Mouse (Mus musculus) embryonic facial prominence, embryonic 14.5 days (tissue): Measurements from ENCODE around the gene Klhl40. TPM values are rescaled to one million over a fixed set of nuclear protein-coding genes. Genes with fewer than 3 reads are reported as not detected.
A peak's percentile ranks its signal among the peaks of the same experiment; 100 is the strongest.

Source experiments
- ATAC-seq: fragments of 200-750 bp; cut with Nextera tagmentation; 2 replicates; pipeline ENCODE4 v1.8.0; 2017; ENCODE audit warnings: low read depth, moderate number of reproducible peaks, moderate TSS enrichment
- DNase-seq: peaks from one replicate; pipeline ENCODE4 v3.0.0-alpha.2; 2015; ENCODE audit warnings: low spot score
- H3K27ac ChIP-seq: fragments of 300-500 bp; sonication (generic); replicated peaks from 2 replicates; pipeline ENCODE4 v1.5.1; 2014; ENCODE audit warnings: low read depth, mild to moderate bottlenecking, low read length, moderate library complexity
- H3K27me3 ChIP-seq: fragments of 300-500 bp; sonication (generic); replicated peaks from 2 replicates; pipeline ENCODE4 v1.6.1; 2014; ENCODE audit warnings: low read length; ENCODE audit not compliant: control insufficient read depth, insufficient read depth
- H3K36me3 ChIP-seq: fragments of 300-500 bp; sonication (generic); 2 replicates; pipeline ENCODE4 v1.6.1; 2014; ENCODE audit warnings: low read length, mixed read lengths; ENCODE audit not compliant: control insufficient read depth, insufficient read depth
- H3K4me1 ChIP-seq: fragments of 300-500 bp; sonication (generic); 2 replicates; pipeline ENCODE4 v1.6.1; 2014; ENCODE audit warnings: antibody characterized with exemption, low read length; ENCODE audit not compliant: control insufficient read depth, insufficient read depth
- H3K4me2 ChIP-seq: fragments of 300-500 bp; sonication (generic); 2 replicates; pipeline ENCODE4 v1.6.1; 2014; ENCODE audit warnings: low read depth, mild to moderate bottlenecking, low read length, moderate library complexity, mixed read lengths
- H3K4me3 ChIP-seq: fragments of 300-500 bp; sonication (generic); 2 replicates; pipeline ENCODE4 v1.5.1; 2014; ENCODE audit warnings: low read depth, mild to moderate bottlenecking, low read length
- H3K9ac ChIP-seq: fragments of 300-500 bp; sonication (generic); 2 replicates; pipeline ENCODE4 v1.6.1; 2014; ENCODE audit warnings: low read depth, mild to moderate bottlenecking, low read length, moderate library complexity, mixed read lengths
- H3K9me3 ChIP-seq: fragments of 300-500 bp; sonication (generic); 2 replicates; pipeline ENCODE4 v1.6.1; 2016; ENCODE audit warnings: low read length; ENCODE audit not compliant: control insufficient read depth
- WGBS: fragments of 180-500 bp; shearing (Covaris S2); extraction: QIAGEN DNeasy Blood & Tissue Kit; methylation state at CpG from one replicate; pipeline ENCODE4 v1.1.7; 2014; 5-methylcytosine and 5-hydroxymethylcytosine counted together
- polyA plus RNA-seq: library from polyadenylated mRNA; unstranded; fragments of >200 nt; fragmentation: Nextera tagmentation; extraction: Ambion mirVana; gene quantifications from 2 replicates; pipeline ENCODE4 v1.2.1, GENCODE M21; 2014

Gene Klhl40
- polyA plus RNA-seq, 1 experiment from 2014 or later, result 41.1 TPM

DNA sequence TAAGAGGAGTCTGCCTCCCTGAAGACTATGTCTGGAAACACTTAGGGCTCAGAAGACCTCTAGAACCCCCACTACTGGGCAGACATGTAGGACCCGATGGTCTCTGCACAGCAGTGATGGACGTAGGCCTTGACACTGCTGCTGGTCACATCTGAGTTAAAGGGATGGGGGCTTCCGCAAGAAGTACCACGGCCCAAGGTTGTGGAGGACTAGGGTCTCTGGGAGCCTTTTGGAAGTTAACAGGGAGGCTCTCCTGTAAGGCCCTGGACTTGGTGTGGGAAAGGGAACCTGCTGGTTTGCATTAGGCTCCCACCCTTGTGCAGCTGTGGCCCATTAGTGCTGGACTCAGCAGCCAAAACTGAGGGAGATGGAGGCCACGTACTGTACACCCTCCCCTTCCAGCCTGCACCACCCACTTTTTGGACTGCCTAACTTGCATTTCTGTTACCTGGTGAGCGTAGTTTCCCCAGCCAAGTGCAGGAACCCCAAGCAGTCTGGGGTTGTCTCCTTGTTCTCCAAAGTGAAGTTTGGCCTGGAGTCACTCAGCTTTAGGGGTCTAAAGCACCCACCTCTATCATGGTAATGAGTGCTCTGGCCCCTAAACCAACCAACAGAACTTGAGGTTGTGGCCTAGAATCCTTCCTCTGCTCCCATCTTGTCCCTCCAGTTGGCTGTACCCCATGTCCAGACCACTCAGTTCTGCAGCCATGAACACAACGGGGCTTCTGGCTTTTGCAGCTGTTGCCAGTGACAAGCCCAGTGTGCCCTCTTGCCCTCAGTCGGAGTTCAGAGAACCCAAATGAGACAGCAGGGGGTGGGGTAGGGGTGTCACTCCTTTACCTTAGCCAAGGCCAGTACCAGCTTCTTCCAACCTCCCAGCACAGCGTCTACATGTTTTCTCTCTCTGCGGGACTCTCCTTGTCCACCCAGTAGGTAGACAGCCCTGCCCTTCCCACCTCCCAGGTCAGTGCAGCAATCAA is 19.3 kb upstream of the Klhl40 start:
- DNase-seq, result peak; percentile 89
- Histone ChIP-seq H3K27ac (peak overlapping the region; percentile 95), H3K27me3 (no peaks in the 10 kb centered on the region), H3K9me3 (no peaks in the 10 kb centered on the region), H3K9ac (peak overlapping the region; percentile 95), H3K36me3 (peaks cover 47% of the 10 kb centered on the region), H3K4me2 (peak overlapping the region; percentile 86), H3K4me1 (peaks cover 30% of the 10 kb centered on the region), H3K4me3 (peak overlapping the region; percentile 94)
- peak; percentile 48 for ATAC-seq
- WGBS, result 31% methylated on average over 10 of the region's 10 CpGs

DNA sequence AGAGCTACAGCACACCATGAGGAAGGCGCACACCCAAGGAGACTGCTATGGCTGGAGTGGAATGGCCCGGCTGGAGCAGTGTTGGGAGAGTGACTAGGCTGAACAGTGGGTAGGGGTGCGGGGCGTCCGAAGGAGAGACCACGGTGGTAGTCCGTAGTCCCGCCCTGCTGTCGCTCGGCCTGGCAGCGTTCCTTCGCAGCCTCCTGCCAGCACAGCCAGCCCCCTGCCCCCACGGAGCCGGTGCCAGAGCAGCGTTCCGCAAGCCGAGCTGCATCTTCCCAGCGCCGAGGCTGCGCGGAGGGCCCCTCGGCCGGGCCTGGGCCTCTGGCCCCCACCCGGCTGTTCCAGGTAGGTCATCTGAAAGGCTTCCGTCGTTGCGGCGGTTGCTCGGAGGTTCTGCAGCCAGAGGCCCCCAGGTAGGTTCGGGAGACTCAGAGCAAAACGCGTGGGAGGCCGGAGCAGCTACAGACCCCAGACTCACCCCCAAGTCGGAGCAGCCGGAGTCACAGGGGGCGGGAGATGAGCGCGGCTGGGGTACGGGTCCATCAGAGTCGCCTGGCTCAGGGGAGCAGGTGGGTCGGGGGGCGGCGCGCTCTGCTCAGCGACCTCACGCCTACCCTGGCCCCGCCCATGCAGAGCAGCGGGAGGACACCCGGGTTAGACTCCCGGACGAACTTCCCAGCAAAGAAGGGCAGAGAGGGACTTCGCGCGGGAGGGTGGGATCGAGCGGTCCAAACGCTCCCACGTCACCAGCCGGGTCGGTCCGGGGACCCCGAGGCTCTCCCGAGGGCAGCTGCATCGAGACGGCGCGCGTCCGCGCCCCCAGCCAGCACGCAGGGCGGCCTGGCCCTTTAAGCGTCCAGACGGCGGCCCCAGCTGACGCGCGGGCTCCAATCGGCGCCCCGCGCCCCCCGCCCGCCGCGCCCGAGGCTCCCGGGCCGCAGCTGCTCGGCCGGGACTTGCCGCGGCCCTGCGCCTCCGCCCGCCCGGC is 18.0 kb upstream of the Klhl40 start, which contains the start of gene Zfp651:
TSS of gene Zfp651 (plus strand) at position 240 of the 991 bp plus-strand sequence.
- peaks cover 47% of the 10 kb centered on the region for H3K36me3 ChIP-seq
- DNase-seq, result peak; percentile 89

GRCm38 (mm10) chr9:121760271-121761090 is 16.9 kb upstream of the Klhl40 start:
- peak; percentile 65 for ATAC-seq
- Histone ChIP-seq H3K4me2 (peak overlapping the region; percentile 86), H3K36me3 (peaks cover 47% of the 10 kb centered on the region), H3K9me3 (no peaks in the 10 kb centered on the region), H3K4me1 (peaks cover 30% of the 10 kb centered on the region), H3K4me3 (peak overlapping the region; percentile 94), H3K27ac (peak overlapping the region; percentile 95), H3K27me3 (no peaks in the 10 kb centered on the region), H3K9ac (peak overlapping the region; percentile 95)
- peak; percentile 93 for DNase-seq
- WGBS, result 2% methylated on average over 18 of the region's 43 CpGs

More for the DNA sequence above, 18.0 kb upstream of the Klhl40 start, which contains the start of gene Zfp651:
- Histone ChIP-seq H3K4me2 (peak within 1 kb of the TSS; percentile 86), H3K4me3 (peak within 1 kb of the TSS; percentile 94), H3K27me3 (no peaks in the 10 kb centered on the region), H3K9me3 (no peaks in the 10 kb centered on the region), H3K4me1 (peaks cover 30% of the 10 kb centered on the region), H3K9ac (peak within 1 kb of the TSS; percentile 95), H3K27ac (peak within 1 kb of the TSS; percentile 95)
- peak; percentile 84 for ATAC-seq
- 1% methylated on average over 29 of the region's 97 CpGs for WGBS

- Histone ChIP-seq H3K4me3 (peak overlapping the region; percentile 94), H3K9me3 (no peaks in the 10 kb centered on the region), H3K9ac (peak overlapping the region; percentile 95), H3K36me3 (peaks cover 47% of the 10 kb centered on the region), H3K27ac (peak overlapping the region; percentile 95; the same call in 1 of the 2 replicates), H3K27me3 (no peaks in the 10 kb centered on the region), H3K4me1 (peaks cover 30% of the 10 kb centered on the region), H3K4me2 (peak overlapping the region; percentile 86)
- no peak for ATAC-seq
- 58% methylated on average over 10 of the region's 10 CpGs for WGBS
- no peak for DNase-seq
Measured at GRCm38 (mm10) chr9:121761091-121761665, 16.2 kb upstream of the Klhl40 start.

DNA sequence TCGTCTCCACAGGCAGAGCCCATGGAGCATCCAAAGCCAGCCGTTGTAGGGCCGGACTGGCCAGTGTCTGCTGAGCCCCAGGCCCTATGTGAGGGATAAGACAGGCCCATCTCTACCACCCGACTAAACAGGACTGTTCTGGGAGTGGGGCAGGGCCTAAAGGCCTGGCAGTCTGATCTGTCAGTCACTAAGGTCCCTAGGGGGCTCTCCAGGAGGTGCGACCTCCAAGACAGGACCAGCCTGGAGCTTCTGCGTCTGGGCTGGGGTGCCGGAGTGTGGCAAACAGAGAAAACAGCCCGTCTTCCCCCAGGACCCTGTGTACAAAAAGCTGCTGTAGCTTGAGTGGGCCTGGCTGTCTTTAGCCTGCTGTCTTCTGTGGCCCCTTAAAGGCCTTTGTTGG is 15.6 kb upstream of the Klhl40 start:
- Histone ChIP-seq H3K27ac (no peak overlapping the region), H3K36me3 (peaks cover 50% of the 10 kb centered on the region), H3K9ac (peak overlapping the region; percentile 38; the same call in 1 of the 2 replicates), H3K27me3 (no peaks in the 10 kb centered on the region), H3K4me3 (no peak overlapping the region), H3K9me3 (no peaks in the 10 kb centered on the region), H3K4me1 (peaks cover 28% of the 10 kb centered on the region), H3K4me2 (no peak overlapping the region)
- 66% methylated on average over 7 of the region's 8 CpGs for WGBS
- ATAC-seq, result no peak
- DNase-seq, result no peak

- H3K9me3 ChIP-seq, result no peaks in the 10 kb centered on the region
- DNase-seq, result no peak
- no peak for ATAC-seq
- H3K4me2 ChIP-seq, result no peak overlapping the region
- 82% methylated on average over 9 of the region's 10 CpGs for WGBS
- H3K36me3 ChIP-seq, result peaks cover 50% of the 10 kb centered on the region
- H3K4me3 ChIP-seq, result no peak overlapping the region
- H3K27me3 ChIP-seq, result no peaks in the 10 kb centered on the region
- no peak overlapping the region for H3K27ac ChIP-seq
- H3K9ac ChIP-seq, result no peak overlapping the region; the same call in 1 of the 2 replicates
- H3K4me1 ChIP-seq, result peaks cover 25% of the 10 kb centered on the region
Measured at GRCm38 (mm10) chr9:121762248-121762647, 15.2 kb upstream of the Klhl40 start.

DNA sequence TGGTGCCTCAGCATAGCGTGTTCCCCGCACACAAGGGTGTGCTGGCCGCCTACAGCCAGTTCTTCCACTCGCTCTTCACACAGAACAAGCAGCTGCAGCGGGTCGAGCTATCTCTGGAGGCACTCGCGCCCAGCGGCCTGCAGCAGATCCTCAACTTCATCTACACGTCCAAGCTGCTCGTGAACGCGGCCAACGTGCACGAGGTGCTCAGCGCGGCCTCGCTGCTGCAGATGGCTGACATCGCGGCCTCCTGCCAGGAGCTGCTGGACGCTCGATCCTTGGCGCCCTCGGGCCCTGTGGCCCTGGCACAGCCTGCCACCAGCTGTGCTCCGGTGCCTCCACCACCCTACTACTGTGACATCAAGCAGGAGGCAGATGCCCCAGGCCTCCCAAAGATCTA is 14.6 kb upstream of the Klhl40 start:
- Histone ChIP-seq H3K4me3 (no peak overlapping the region), H3K4me2 (no peak overlapping the region), H3K9ac (no peak overlapping the region), H3K4me1 (peaks cover 21% of the 10 kb centered on the region), H3K9me3 (no peaks in the 10 kb centered on the region), H3K36me3 (peaks cover 53% of the 10 kb centered on the region), H3K27me3 (no peaks in the 10 kb centered on the region), H3K27ac (no peak overlapping the region)
- DNase-seq (no peak), ATAC-seq (no peak)
- WGBS, result 88% methylated on average over 25 of the region's 25 CpGs
